In the genomic region with DNA sequence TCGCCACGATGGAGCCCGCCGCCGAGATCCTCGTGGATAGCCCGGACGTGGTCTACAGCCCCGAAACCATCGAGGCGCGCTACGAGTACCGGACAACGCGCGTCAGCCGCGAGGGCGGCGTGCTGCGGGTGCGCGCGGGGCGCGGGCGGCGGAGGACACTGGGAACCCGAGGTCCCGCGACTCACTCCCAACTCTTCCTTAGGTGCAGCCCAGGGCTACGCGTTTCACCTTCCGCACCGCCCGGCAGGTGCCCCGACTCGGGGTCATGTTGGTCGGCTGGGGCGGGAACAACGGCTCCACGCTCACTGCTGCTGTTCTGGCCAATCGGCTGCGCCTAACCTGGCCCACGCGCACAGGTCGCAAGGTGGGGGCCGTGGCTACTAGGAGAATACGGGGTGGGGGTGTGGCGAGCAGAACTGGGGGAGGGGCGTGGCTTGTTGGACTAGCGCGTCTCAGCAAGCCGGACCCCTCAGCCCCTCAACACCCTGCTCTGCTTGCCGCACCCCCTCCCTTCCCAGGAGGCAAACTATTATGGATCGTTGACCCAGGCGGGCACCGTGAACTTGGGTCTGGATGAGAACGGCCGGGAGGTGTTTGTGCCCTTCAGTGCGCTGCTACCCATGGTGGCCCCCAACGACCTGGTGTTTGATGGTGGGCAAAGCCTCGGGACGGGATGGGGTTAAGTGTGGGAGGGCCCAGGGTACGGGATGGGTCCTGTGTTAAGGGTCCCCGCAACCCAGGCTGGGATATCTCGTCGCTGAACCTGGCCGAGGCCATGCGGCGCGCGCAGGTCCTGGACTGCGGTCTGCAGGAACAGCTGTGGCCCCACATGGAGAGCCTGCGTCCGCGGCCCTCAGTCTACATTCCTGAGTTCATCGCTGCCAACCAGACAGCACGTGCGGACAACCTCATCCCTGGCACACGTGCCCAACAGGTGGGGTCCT, we compare ENCODE assay signal across 7 mouse cellular contexts. TPM values are rescaled to one million over a fixed set of nuclear protein-coding genes. Genes with fewer than 3 reads are reported as not detected.
DNase-seq lines count a peak whose midpoint lies in the region; ATAC-seq and TF ChIP-seq lines count a peak whose summit lies in the region.

No protein-coding gene starts in this region.

- 12% methylated on average over 57 of the region's 82 CpGs for WGBS in hindbrain, embryonic 13.5 days
- WGBS in liver, adult 2 months, result 19% methylated on average over 82 of the region's 82 CpGs

- H3K9ac ChIP-seq in hindbrain, embryonic 13.5 days, result peak overlapping the region; percentile 83
- H3K9ac ChIP-seq in liver, adult 2 months (ENCODE audit: low read depth, low read length), result peak overlapping the region; percentile 54

- peak overlapping the region; percentile 83 for H3K27ac ChIP-seq in hindbrain, embryonic 13.5 days
- no peak overlapping the region for H3K27ac ChIP-seq in liver, adult 2 months (replicated peaks; ENCODE audit: insufficient read depth, low read depth, low read length)

- TF ChIP-seq POLR2A in liver, adult 2 months (IDR thresholded peaks at IDR 0.05; ENCODE audit: extremely low read depth, insufficient read depth, low read length), result no peak
- no peak for TF ChIP-seq POLR2A in myocyte (IDR thresholded peaks at IDR 0.05; ENCODE audit: insufficient read length, low read depth)

- peak overlapping the region; percentile 76 for H3ac ChIP-seq in C2C12 (ENCODE audit: control insufficient read depth, insufficient read length, low read depth)
- peak overlapping the region; percentile 22 for H3ac ChIP-seq in myocyte (ENCODE audit: control insufficient read depth, insufficient read length)

- peak; percentile 26 for ATAC-seq in hindbrain, embryonic 13.5 days (ENCODE audit: low FRiP score)

- H3K4me2 ChIP-seq in hindbrain, embryonic 13.5 days, result peak overlapping the region; percentile 97
- H3K4me2 ChIP-seq in myocyte (ENCODE audit: low read depth), result peak overlapping the region; percentile 66

- H3K4me1 ChIP-seq in hindbrain, embryonic 13.5 days (replicated peaks), result peaks cover 66% of the 10 kb centered on the region
- peaks cover 17% of the 10 kb centered on the region for H3K4me1 ChIP-seq in liver, adult 2 months (ENCODE audit: control insufficient read depth, insufficient read depth, low read length)

- H3K9me3 ChIP-seq in hindbrain, embryonic 13.5 days, result no peaks in the 10 kb centered on the region

- H3K79me3 ChIP-seq in C2C12 (ENCODE audit: low read depth), result peaks cover 1% of the 10 kb centered on the region

- H3K27me3 ChIP-seq in C2C12 (ENCODE audit: control insufficient read depth, insufficient read depth, insufficient read length) (no peaks in the 10 kb centered on the region), myocyte (ENCODE audit: control insufficient read depth, insufficient read depth, insufficient read length) (no peaks in the 10 kb centered on the region)
- peaks cover 15% of the 10 kb centered on the region for H3K27me3 ChIP-seq in hindbrain, embryonic 13.5 days
- no peaks in the 10 kb centered on the region for H3K27me3 ChIP-seq in liver, adult 2 months (ENCODE audit: control insufficient read depth, insufficient read depth, low read length)

- TF ChIP-seq CTCF in C2C12 (IDR thresholded peaks at IDR 0.05; ENCODE audit: control insufficient read depth, insufficient read depth, insufficient read length), result no peak
- no peak for TF ChIP-seq CTCF in liver, adult 2 months (IDR thresholded peaks at IDR 0.05; ENCODE audit: low read depth, low read length)

- DNase-seq in 416B (ENCODE audit: low read depth), result peak; percentile 36
- peak; percentile 57 for DNase-seq in embryo, embryonic 10.5 days (ENCODE audit: low spot score)
- no peak for DNase-seq in liver, adult 2 months (ENCODE audit: extremely low read depth, low read depth, low spot score)
- no peak for DNase-seq in left cerebral cortex, adult 9 months (ENCODE audit: low spot score in 2 of 2)

- no peaks in the 10 kb centered on the region for H3K79me2 ChIP-seq in C2C12 (ENCODE audit: control insufficient read depth, insufficient read depth)
- no peaks in the 10 kb centered on the region for H3K79me2 ChIP-seq in liver, adult 2 months (ENCODE audit: control insufficient read depth, insufficient read depth, low read length)
- no peaks in the 10 kb centered on the region for H3K79me2 ChIP-seq in myocyte (ENCODE audit: control insufficient read depth, insufficient read depth)

- H3K4me3 ChIP-seq in C2C12 (ENCODE audit: insufficient read depth, poor library complexity, severe bottlenecking), result peak overlapping the region; percentile 28
- H3K4me3 ChIP-seq in hindbrain, embryonic 13.5 days, result peak overlapping the region; percentile 64
- peak overlapping the region; percentile 55 for H3K4me3 ChIP-seq in liver, adult 2 months (ENCODE audit: insufficient read depth, low read depth, low read length)
- H3K4me3 ChIP-seq in myocyte, result peak overlapping the region; percentile 17

- H3K36me3 ChIP-seq in C2C12 (ENCODE audit: control insufficient read depth, insufficient read depth), result peaks cover 52% of the 10 kb centered on the region
- H3K36me3 ChIP-seq in hindbrain, embryonic 13.5 days, result peaks cover 43% of the 10 kb centered on the region
- peaks cover 10% of the 10 kb centered on the region for H3K36me3 ChIP-seq in liver, adult 2 months (ENCODE audit: control insufficient read depth, insufficient read depth, low read length)
- peaks cover 3% of the 10 kb centered on the region for H3K36me3 ChIP-seq in myocyte (ENCODE audit: control insufficient read depth, insufficient read depth)

TF ChIP-seq in C2C12, 6 proteins besides CTCF, POLR2A, EP300 and RAD21:
- TF ChIP-seq CEBPB (IDR thresholded peaks at IDR 0.05; ENCODE audit: low read depth) (no peak), MAX (IDR thresholded peaks at IDR 0.05) (no peak), MYOG (IDR thresholded peaks at IDR 0.05; ENCODE audit: control insufficient read depth, extremely low read depth, insufficient read length) (no peak), MYOD1 (IDR thresholded peaks at IDR 0.05; ENCODE audit: control insufficient read depth, insufficient read length, low read depth) (no peak), USF1 (IDR thresholded peaks at IDR 0.05; ENCODE audit: low read depth) (no peak), FOSL1 (IDR thresholded peaks at IDR 0.05; ENCODE audit: insufficient read depth, low read length, poor library complexity, severe bottlenecking) (no peak)

TF ChIP-seq in myocyte, 11 proteins besides CTCF, POLR2A, EP300 and RAD21:
- no peak for TF ChIP-seq SRF (IDR thresholded peaks at IDR 0.05; ENCODE audit: control insufficient read depth, insufficient read length, low read depth)
- no peak for TF ChIP-seq USF1 (IDR thresholded peaks at IDR 0.05; ENCODE audit: low read depth)
- TF ChIP-seq MYOG (IDR thresholded peaks at IDR 0.05; ENCODE audit: control insufficient read depth in 1 of 3, insufficient read depth in 1 of 3, insufficient read length in 2 of 3, low read depth in 2 of 3), result no peak
- TF ChIP-seq REST (IDR thresholded peaks at IDR 0.05; ENCODE audit: insufficient read depth, insufficient read length), result no peak
- no peak for TF ChIP-seq CEBPB (IDR thresholded peaks at IDR 0.05; ENCODE audit: insufficient read depth, poor library complexity, severe bottlenecking)
- no peak for TF ChIP-seq TCF3 (IDR thresholded peaks at IDR 0.05; ENCODE audit: insufficient read length, low read depth)
- TF ChIP-seq TCF12 (IDR thresholded peaks at IDR 0.05; ENCODE audit: insufficient read depth, poor library complexity, severe bottlenecking), result no peak
- TF ChIP-seq MAX (IDR thresholded peaks at IDR 0.05; ENCODE audit: low read depth), result no peak
- TF ChIP-seq MYOD1 (IDR thresholded peaks at IDR 0.05; ENCODE audit: control insufficient read depth in 1 of 3, insufficient read length in 2 of 3, low read depth in 2 of 3), result no peak
- TF ChIP-seq POLR2AphosphoS2 (IDR thresholded peaks at IDR 0.05; ENCODE audit: insufficient read length, low read depth), result no peak
- TF ChIP-seq E2F4 (IDR thresholded peaks at IDR 0.05; ENCODE audit: insufficient read depth), result no peak

RNA-seq across cellular contexts. Expression of a gene that starts 0.7 kb away (rescaled TPM):
- polyA plus RNA-seq in C2C12 (2012; fragmentation: generic; extraction: Trizol) (78.6 TPM), myocyte (2012; fragmentation: generic; extraction: Trizol) (40.4 TPM)
- 121 and 125 TPM in 2 replicates for polyA plus RNA-seq in hindbrain, embryonic 13.5 days (2015; fragmentation: Nextera tagmentation; extraction: Ambion mirVana)
- total RNA-seq in liver, adult 2 months (2014; rRNA removed), result 3.2 and 6.4 TPM in 2 replicates
- polyA plus RNA-seq in liver, adult 2 months (2012; rRNA removed), result 9.4 and 16.6 TPM in 2 replicates

RNA-seq across cellular contexts. Expression of a gene that starts 13.8 kb away (rescaled TPM):
- polyA plus RNA-seq in C2C12 (2012; fragmentation: generic; extraction: Trizol) (193 TPM), myocyte (2012; fragmentation: generic; extraction: Trizol) (133 TPM)
- 122 and 132 TPM in 2 replicates for polyA plus RNA-seq in hindbrain, embryonic 13.5 days (2015; fragmentation: Nextera tagmentation; extraction: Ambion mirVana)
- total RNA-seq in liver, adult 2 months (2014; rRNA removed), result 2.3 and 5.0 TPM in 2 replicates
- 13.5 and 16.4 TPM in 2 replicates for polyA plus RNA-seq in liver, adult 2 months (2012; rRNA removed)

RNA-seq across cellular contexts. Expression of a gene that starts 21.1 kb away (rescaled TPM):
- polyA plus RNA-seq in C2C12 (2012; fragmentation: generic; extraction: Trizol), result not detected
- 1.5 and 1.9 TPM in 2 replicates for polyA plus RNA-seq in hindbrain, embryonic 13.5 days (2015; fragmentation: Nextera tagmentation; extraction: Ambion mirVana)
- total RNA-seq in liver, adult 2 months (2014; rRNA removed), result 1.4 and 2.3 TPM in 2 replicates
- 2.5 and 7.0 TPM in 2 replicates for polyA plus RNA-seq in liver, adult 2 months (2012; rRNA removed)
- polyA plus RNA-seq in myocyte (2012; fragmentation: generic; extraction: Trizol), result not detected

RNA-seq across cellular contexts. Expression of a gene that starts 37.4 kb away (rescaled TPM):
- polyA plus RNA-seq in C2C12 (2012; fragmentation: generic; extraction: Trizol), result 20.9 TPM
- 0.12 and 0.14 TPM in 2 replicates for polyA plus RNA-seq in hindbrain, embryonic 13.5 days (2015; fragmentation: Nextera tagmentation; extraction: Ambion mirVana)
- 5.8 and 12.6 TPM in 2 replicates for total RNA-seq in liver, adult 2 months (2014; rRNA removed)
- polyA plus RNA-seq in liver, adult 2 months (2012; rRNA removed), result 23.8 and 27.7 TPM in 2 replicates
- polyA plus RNA-seq in myocyte (2012; fragmentation: generic; extraction: Trizol), result 54.1 TPM

RNA-seq across cellular contexts. Expression of a gene that starts 55.6 kb away (rescaled TPM):
- polyA plus RNA-seq in C2C12 (2012; fragmentation: generic; extraction: Trizol) (12.3 TPM), myocyte (2012; fragmentation: generic; extraction: Trizol) (12.7 TPM)
- polyA plus RNA-seq in hindbrain, embryonic 13.5 days (2015; fragmentation: Nextera tagmentation; extraction: Ambion mirVana), result 16.3 and 17.2 TPM in 2 replicates
- 10.0 and 13.6 TPM in 2 replicates for total RNA-seq in liver, adult 2 months (2014; rRNA removed)
- polyA plus RNA-seq in liver, adult 2 months (2012; rRNA removed), result 19.6 and 25.0 TPM in 2 replicates

Comparison
In these comparisons a context has a peak if more than half of its experiments do, and no peak if none do; other contexts are left out.
1. DNase-seq: peak in 416B (single experiment) and embryo, embryonic 10.5 days (single experiment); none in liver, adult 2 months (single experiment) and left cerebral cortex, adult 9 months (0 of 2).
2. Peak in every context shown above with its lines, with median percentiles within 50 percentile points of each other: H3K4me3 ChIP-seq.